Mouse (Mus musculus) heart, adult 2 months (tissue): ENCODE data around the gene Hhex. TPM values are rescaled to one million over a fixed set of nuclear protein-coding genes. Genes with fewer than 3 reads are reported as not detected.
A peak's percentile ranks its signal among the peaks of the same experiment; 100 is the strongest.

ENCODE experiments used
- DNase-seq, 2 experiments: peaks; one replicate each; pipeline ENCODE4 v3.0.0; 2021
- H3K27ac ChIP-seq: fragments of 200-600 bp; 2 replicates; pipeline ENCODE4 v1.8.1; 2022
- H3K27me3 ChIP-seq: fragments of 200-500 bp; 2 replicates; pipeline ENCODE4 v1.6.1; 2012; ENCODE audit warnings: mild to moderate bottlenecking, low read length, inconsistent platforms, mixed read lengths; ENCODE audit not compliant: control insufficient read depth, insufficient read depth
- H3K36me3 ChIP-seq: fragments of 200-500 bp; 2 replicates; pipeline ENCODE4 v1.6.1; 2012; ENCODE audit warnings: low read length, inconsistent platforms; ENCODE audit not compliant: control insufficient read depth, insufficient read depth
- H3K4me1 ChIP-seq: fragments of 200-500 bp; 2 replicates; pipeline ENCODE4 v1.6.1; 2011; ENCODE audit warnings: low read length; ENCODE audit not compliant: control insufficient read depth, insufficient read depth
- H3K4me3 ChIP-seq: fragments of 200-600 bp; 2 replicates; pipeline ENCODE4 v1.8.1; 2022
- H3K79me2 ChIP-seq: fragments of 200-500 bp; replicated peaks from 2 replicates; pipeline ENCODE4 v1.6.1; 2012; ENCODE audit warnings: mild to moderate bottlenecking, inconsistent platforms, low read length, moderate library complexity, mixed read lengths; ENCODE audit not compliant: control insufficient read depth, insufficient read depth
- H3K9ac ChIP-seq: fragments of 200-500 bp; 2 replicates; pipeline ENCODE4 v1.6.1; 2012; ENCODE audit warnings: low read depth, mild to moderate bottlenecking, control low read depth, inconsistent platforms, low read length, mixed read lengths
- CTCF ChIP-seq: fragments of 200-600 bp; IDR thresholded peaks from 2 replicates; pipeline ENCODE4 v1.8.1; 2022; ENCODE audit warnings: antibody characterized with exemption, mild to moderate bottlenecking, moderate library complexity
- EP300 ChIP-seq: fragments of 200-500 bp; IDR thresholded peaks from 2 replicates; pipeline ENCODE4 v1.6.1; 2011; ENCODE audit warnings: low read depth, low read length, control low read depth; ENCODE audit not compliant: insufficient read depth
- POLR2A ChIP-seq: fragments of 200-500 bp; IDR thresholded peaks from 2 replicates; pipeline ENCODE4 v1.6.1; 2011; ENCODE audit warnings: mild to moderate bottlenecking, low read depth, low read length, control low read depth; ENCODE audit not compliant: insufficient read depth
- WGBS: fragments of 180-500 bp; shearing (Covaris S2); methylation state at CpG from one replicate; pipeline ENCODE4 v1.1.7; 2018; 5-methylcytosine and 5-hydroxymethylcytosine counted together
- intact Hi-C: fragments of 180-260 bp; cut with DNase I; formaldehyde crosslinking; loops from one replicate; pipeline ENCODE4 v1.15.1; 2025
- polyA plus RNA-seq: library from polyadenylated mRNA; depleted of rRNA; stranded (reverse); fragments of >200 nt; gene quantifications from 2 replicates; pipeline ENCODE4 v1.2.3, GENCODE M21; 2012
- total RNA-seq, 2 experiments: library from RNA; stranded (reverse); gene quantifications; 2 replicates each; pipeline ENCODE4 v1.2.3; 2021

Hhex gene
- total and polyA plus RNA-seq, 3 experiments = 2.2 to 4.2 (median 2.3) TPM

DNA sequence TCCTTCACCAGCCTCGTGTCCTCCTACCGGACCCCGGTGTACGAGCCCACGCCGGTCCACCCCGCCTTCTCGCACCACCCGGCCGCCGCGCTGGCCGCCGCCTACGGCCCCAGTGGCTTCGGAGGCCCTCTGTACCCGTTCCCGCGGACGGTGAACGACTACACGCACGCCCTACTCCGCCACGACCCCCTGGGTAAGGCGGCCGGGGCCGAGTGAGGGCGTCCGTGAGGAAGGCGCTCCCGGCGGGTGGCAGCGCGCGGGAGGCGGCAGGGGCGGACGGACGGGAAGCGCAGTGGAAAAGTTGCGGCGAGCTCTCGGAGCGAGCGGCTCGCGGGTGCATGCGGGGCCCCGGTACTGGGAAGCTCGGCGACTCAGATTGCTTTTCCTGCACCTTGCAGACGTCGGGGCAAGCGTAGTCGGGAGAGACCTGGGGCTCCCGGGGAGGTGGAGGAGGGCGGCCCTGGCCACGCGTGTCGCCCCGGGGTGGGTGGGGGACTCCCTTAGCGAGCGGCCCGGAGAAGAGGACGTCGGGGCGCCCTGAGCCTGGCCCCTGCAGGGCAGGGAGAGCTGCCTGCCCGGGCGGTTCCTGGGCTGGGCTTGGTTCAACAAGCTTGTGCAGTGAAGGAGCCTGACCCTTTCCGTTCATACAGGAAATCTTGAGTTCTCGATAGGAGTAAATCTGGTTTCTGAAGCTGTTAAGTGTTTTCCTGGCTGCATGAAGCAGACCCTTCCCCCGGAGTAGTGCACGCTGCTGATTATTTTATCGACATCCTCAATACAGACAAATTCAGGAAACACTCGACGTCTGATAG is 637 bp downstream of the Hhex start:
- Histone ChIP-seq H3K4me1 (no peaks in the 10 kb centered on the region; the same call in 1 of the 2 replicates), H3K36me3 (no peaks in the 10 kb centered on the region), H3K27ac (peak overlapping the region; percentile 86), H3K9ac (peak overlapping the region; percentile 91), H3K79me2 (no peaks in the 10 kb centered on the region), H3K27me3 (peaks cover 8% of the 10 kb centered on the region), H3K4me3 (peak overlapping the region; percentile 45)
- no peak for TF ChIP-seq CTCF
- peak; percentile 83; the same call in 1 of the 2 replicates for TF ChIP-seq EP300
- TF ChIP-seq POLR2A = peak; percentile 79
- intact Hi-C loops = loop anchor here (5.0 kb wide), 3 partner anchors 47 to 92 kb away; no protein-coding TSS in a partner anchor
- 2% methylated on average over 77 of the region's 77 CpGs for WGBS
- peak; percentile 75 to 81 for DNase-seq

DNA sequence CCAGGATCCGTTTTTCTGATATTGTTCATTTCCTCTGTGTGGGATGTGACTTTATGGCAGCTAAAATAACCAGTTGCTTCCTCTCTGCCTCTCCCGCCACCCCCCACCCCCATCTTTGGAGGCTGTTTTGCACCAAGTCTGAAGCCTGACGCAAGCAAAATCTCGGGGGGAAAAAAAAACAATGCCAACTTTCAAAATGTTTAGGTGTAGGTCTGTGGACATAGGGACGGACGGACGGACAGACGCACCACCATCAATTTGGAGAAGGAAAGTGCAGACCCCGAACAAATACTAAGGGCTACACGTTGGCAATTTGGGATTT is 1.2 kb downstream of the Hhex start:
- Histone ChIP-seq H3K36me3 (no peaks in the 10 kb centered on the region), H3K79me2 (no peaks in the 10 kb centered on the region), H3K27me3 (peaks cover 8% of the 10 kb centered on the region), H3K27ac (peak overlapping the region; percentile 86), H3K9ac (peak overlapping the region; percentile 50; the same call in 1 of the 2 replicates), H3K4me1 (no peaks in the 10 kb centered on the region; the same call in 1 of the 2 replicates), H3K4me3 (peak overlapping the region; percentile 36)
- intact Hi-C loops = loop anchor here (5.0 kb wide), 3 partner anchors 46 to 91 kb away; no protein-coding TSS in a partner anchor
- 21% methylated on average over 10 of the region's 10 CpGs for WGBS
- DNase-seq = peak in 1 of 2 experiments; percentile 41
- TF ChIP-seq POLR2A (no peak), CTCF (no peak), EP300 (no peak)

DNA sequence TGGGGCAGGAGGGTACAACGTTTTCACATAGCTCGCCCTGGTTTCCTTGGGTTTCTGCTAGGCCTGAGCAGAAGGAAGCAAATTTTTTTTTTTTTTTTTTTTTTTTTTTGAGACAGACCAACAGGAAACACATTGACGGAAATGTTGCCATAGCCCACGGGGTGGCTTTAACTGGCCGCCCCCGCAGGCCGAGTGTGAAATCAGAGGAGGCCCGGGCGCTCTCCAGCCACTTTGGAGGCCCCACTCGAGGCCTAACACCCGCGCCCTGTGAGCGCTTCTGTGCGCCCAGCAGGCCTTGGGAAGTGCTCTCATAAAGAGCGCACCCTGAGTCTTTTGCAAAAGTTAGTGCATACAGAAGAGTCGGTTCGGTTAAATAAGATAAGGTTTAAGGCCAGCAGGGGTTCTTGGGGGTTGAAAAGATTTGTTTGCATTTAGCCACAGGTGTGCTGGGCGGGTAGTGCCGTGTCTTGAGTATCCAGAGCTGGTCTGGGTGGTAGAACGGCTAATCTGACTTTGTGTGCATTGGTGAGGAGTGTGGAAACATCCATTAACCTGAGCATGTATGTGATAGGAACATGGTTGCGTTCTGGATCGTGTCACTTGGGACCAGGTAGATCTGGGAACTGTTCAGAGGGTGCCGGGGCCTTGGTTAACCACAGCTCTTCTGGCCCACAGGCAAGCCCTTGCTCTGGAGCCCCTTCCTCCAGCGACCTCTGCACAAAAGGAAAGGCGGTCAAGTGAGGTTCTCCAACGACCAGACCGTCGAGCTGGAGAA is 2.1 kb downstream of the Hhex start:
- Histone ChIP-seq H3K9ac (no peak overlapping the region), H3K4me1 (no peaks in the 10 kb centered on the region; the same call in 1 of the 2 replicates), H3K27ac (no peak overlapping the region; the same call in 1 of the 2 replicates), H3K27me3 (peaks cover 8% of the 10 kb centered on the region), H3K4me3 (peak overlapping the region; percentile 36), H3K79me2 (no peaks in the 10 kb centered on the region), H3K36me3 (no peaks in the 10 kb centered on the region)
- WGBS = 67% methylated on average over 28 of the region's 28 CpGs
- DNase-seq = peak; percentile 56 to 68
- intact Hi-C loops = loop anchor here (5.0 kb wide), 3 partner anchors 46 to 91 kb away; no protein-coding TSS in a partner anchor
- no peak for TF ChIP-seq POLR2A
- TF ChIP-seq EP300 = 0 out of 2 replicates have a peak, but pooled peaks have one; percentile 20

DNA sequence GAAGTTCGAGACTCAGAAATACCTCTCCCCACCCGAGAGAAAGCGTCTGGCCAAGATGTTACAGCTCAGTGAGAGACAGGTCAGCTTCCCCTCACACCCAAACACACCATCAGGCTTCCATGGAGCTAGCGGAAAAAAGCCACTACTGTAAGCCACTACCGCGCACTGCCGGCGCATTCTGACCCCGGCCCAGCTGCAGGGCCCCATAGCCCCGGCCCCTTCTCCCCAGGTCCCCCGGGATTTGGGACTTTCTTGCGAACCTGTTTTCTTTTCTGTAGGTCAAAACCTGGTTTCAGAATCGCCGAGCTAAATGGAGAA is 2.6 kb downstream of the Hhex start:
- Histone ChIP-seq H3K4me1 (no peaks in the 10 kb centered on the region; the same call in 1 of the 2 replicates), H3K4me3 (no peak overlapping the region)
- intact Hi-C loops = loop anchor here (5.0 kb wide), 3 partner anchors 45 to 90 kb away; no protein-coding TSS in a partner anchor

DNA sequence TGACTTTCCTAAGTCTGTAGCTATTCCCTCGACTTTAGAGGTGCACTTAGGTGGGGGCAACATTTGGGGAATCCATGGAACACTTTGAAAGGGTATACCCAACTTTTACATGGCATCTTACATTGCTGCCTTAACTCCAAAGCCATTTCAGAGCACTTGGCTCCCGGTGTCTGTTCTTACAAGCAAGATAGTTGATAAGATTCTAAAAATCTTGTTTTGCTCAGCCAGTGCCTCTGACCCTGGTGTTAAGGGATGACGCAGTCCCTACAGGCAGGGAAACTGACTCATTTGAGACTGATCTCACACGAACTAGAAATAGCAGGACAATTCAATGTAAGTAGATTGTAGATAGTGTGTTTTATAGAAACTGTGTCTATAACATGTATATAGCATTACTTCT is 5.6 kb downstream of the Hhex start:
- Histone ChIP-seq H3K4me1 (no peaks in the 10 kb centered on the region; the same call in 1 of the 2 replicates), H3K36me3 (no peaks in the 10 kb centered on the region), H3K27ac (no peak overlapping the region), H3K9ac (no peak overlapping the region), H3K27me3 (peaks cover 2% of the 10 kb centered on the region; the same call in 1 of the 2 replicates), H3K4me3 (no peak overlapping the region), H3K79me2 (no peaks in the 10 kb centered on the region)
- intact Hi-C loops = no loop called here
- 73% methylated on average over 4 of the region's 4 CpGs for WGBS
- TF ChIP-seq EP300 (no peak), CTCF (no peak), POLR2A (no peak)
- no peak for DNase-seq

More for the DNA sequence above, 2.6 kb downstream of the Hhex start:
- no peak for DNase-seq
- H3K36me3 ChIP-seq = no peaks in the 10 kb centered on the region
- peaks cover 8% of the 10 kb centered on the region for H3K27me3 ChIP-seq
- TF ChIP-seq POLR2A = no peak
- TF ChIP-seq CTCF = no peak
- TF ChIP-seq EP300 = no peak
- no peaks in the 10 kb centered on the region for H3K79me2 ChIP-seq
- H3K27ac ChIP-seq = no peak overlapping the region
- WGBS = 60% methylated on average over 14 of the region's 14 CpGs
- no peak overlapping the region for H3K9ac ChIP-seq
